Mouse (Mus musculus): ENCODE measurements around the gene Taf8.
A peak's percentile ranks its signal among the peaks of the same experiment; 100 is the strongest.

Gene Taf8

GRCm38 (mm10) chr17:47484993-47485392, 17.1 kb downstream of the Taf8 start:
- DNase-seq (ENCODE audit: low spot score in 2 of 2) = no peak

GRCm38 (mm10) chr17:47484241-47484921, 17.7 kb downstream of the Taf8 start:
- DNase-seq (ENCODE audit: low spot score in 2 of 2) = no peak

DNA sequence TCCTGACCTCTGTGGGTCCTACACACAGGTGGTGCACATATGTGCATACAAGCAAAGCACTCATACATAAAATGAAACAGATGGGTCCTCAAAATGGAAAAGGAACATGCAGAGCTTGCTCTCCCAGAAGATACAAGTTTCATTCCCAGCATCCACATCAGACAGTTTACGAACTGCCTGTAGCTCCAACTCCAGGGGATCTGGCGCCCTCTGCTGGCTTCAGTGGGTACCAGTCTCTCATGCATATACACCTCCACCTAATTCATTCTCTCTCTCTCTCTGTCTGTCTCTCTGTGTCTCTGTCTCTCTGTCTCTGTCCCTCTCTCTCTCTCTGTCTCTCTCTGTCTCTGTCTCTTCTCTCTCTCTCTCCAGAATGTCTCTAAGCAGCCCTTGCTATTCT, 19.7 kb downstream of the Taf8 start:
- DNase-seq (ENCODE audit: low spot score in 2 of 2) = no peak

- no peak for DNase-seq (ENCODE audit: low spot score in 2 of 2)
Measured at GRCm38 (mm10) chr17:47479887-47480286, 22.2 kb downstream of the Taf8 start.

GRCm38 (mm10) chr17:47475714-47476113, 26.4 kb downstream of the Taf8 start:
- DNase-seq (ENCODE audit: low spot score in 2 of 2) = no peak

GRCm38 (mm10) chr17:47475181-47475580, 26.9 kb downstream of the Taf8 start:
- DNase-seq (ENCODE audit: low spot score in 2 of 2) = no peak

GRCm38 (mm10) chr17:47474250-47474649, 27.8 kb downstream of the Taf8 start:
- DNase-seq (ENCODE audit: low spot score in 2 of 2) = no peak

- DNase-seq (ENCODE audit: low spot score in 2 of 2) = peak in 1 of 2 experiments; percentile 21
Measured at GRCm38 (mm10) chr17:47473434-47473974, 28.6 kb downstream of the Taf8 start.

DNA sequence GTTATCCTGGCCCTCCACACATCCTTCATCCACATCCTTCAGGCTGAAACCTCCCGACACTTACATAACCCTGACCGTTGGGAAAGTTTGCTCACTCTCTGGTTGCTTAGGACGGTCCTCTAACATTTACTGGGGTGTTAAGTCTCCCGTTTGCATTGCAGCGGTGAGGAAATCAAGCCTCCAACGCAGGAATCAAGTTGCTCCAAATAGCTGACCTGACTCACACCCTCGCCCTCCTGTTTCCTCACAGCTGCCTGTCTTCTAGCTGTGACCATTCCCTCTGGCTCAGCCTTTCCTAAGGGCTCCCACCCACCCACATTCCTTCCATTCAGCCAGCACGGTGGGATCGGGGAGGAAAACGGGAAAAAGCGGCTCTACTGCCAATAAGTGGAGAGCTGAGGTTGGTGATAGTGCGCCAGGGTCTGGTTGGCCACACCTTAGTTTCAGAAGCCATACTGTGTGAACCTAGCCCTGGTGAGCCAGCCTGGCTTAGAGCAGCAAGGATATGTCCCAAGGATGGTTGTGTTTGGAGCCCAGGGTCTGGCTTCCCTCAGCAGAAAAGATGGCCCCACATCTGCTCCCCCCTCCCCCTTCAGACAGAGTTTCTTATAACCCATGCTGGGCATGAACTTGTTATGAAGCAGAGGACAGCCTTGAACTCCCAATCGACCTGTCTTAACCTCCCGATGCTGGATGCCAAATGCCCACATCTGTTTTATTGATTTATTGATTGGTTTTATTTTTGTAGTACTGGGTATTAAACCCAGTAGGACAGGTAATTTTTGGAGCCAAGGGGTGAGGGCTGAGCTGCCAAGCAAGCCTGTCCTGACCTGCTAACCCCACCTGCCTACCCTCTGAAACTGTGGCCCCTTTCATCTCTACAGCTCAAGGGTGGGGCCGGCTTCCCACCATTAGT, 29.4 kb downstream of the Taf8 start:
- no peak for DNase-seq (ENCODE audit: low spot score in 2 of 2)

DNA sequence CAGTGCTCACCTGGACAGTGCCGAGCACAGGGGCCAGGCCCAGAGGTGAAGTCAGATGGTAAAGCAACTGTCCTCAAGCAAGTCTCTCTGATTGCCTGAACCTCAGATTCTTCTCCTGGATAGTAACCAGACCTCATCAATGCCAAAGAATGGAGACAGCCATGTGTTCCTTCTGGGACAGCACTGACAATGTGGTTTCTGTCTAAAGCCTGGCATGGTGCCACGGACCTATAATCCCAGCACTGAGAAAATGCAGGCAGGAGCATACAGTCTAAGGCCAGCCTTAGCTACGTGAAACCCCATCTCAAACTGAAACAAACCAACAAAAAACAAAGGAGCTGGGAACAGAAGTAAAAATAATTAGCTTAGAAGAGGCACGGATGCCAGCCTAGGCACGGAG, 31.4 kb downstream of the Taf8 start:
- DNase-seq (ENCODE audit: low spot score in 2 of 2) = no peak

- DNase-seq (ENCODE audit: low spot score in 2 of 2) = no peak
Measured at GRCm38 (mm10) chr17:47470121-47470520, 32.0 kb downstream of the Taf8 start.

DNA sequence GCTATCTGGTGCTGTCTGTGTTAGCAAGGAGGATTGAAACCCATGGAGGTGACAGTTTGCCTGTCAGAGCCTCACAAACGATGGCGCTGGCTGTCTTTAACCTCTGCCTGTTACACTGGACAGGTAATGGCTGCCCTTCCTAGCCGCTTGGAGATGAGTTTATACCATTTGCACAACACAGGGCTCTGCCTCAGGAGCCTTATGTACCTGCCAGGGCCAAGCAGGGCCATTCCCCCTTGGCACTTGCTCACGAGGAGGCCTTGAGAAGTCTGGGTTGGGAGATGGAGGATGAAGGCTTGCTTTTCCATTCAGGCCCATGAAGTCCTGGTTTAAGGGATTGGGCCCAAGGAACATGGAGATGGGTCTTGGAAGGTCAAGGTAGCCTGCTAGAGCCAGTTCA, 32.5 kb downstream of the Taf8 start:
- DNase-seq (ENCODE audit: low spot score in 2 of 2) = no peak

DNA sequence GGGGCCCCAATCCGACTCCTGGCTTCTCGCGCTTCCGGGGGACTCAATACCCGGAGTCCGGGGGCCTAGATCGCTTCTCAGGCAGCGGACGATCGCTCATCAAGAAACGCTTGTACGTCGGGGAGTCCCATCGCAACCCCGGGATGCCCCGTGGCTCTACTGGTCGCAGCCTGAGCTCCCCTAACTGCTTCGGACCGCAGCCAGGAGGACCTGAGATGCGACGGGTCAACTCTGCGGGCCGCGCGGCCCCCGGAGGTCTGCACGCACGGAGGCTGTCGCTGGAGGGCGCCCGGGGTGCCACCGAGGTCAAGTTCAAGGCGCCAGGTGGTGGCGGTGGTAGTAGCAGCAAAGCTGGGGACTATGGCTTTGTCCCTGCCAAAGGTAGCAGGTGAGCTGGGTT, 33.6 kb downstream of the Taf8 start:
- no peak for DNase-seq (ENCODE audit: low spot score in 2 of 2)

DNA sequence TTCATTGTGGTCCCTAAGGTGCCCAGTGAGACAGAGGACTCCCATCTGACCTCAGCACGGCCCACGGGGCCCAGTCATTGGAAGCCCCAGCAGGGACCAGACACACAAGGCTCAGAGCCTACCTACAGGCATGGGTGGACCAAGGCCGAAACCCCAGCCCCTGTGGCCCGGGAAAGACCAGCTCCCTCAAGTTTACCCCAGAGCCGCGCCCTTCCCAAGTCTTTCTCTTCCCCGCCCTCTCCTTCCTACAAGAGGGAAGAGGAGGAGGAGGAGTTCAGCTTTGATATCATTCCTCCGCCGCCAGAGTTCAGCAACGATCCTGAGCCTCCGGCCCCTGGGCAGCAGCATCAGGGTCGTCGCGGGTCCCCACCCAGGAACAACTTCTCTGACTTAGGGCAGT, 34.0 kb downstream of the Taf8 start:
- no peak for DNase-seq (ENCODE audit: low spot score in 2 of 2)

- DNase-seq (ENCODE audit: low spot score in 2 of 2) = no peak
Measured at GRCm38 (mm10) chr17:47467659-47468058, 34.4 kb downstream of the Taf8 start.

DNA sequence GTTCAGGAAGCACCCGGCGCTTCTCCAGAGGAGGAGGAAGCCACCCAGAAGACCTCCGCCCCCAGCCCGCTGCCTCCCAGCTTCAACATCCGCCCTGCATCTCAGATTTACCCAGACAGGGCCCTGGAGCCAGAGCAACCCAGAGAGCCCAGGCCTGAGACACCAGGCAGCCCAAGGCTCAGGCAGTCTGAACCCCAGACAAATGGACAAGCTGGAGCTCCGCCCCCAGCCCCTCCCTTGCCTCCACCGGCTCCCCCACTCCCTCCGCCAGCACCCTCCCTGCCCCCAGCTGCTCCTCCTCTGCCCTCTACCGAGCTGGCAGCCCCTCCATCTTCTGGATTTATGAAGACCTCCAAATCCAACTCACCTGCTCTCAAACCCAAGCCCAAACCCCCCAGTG, 35.8 kb downstream of the Taf8 start:
- DNase-seq (ENCODE audit: low spot score in 2 of 2) = no peak

GRCm38 (mm10) chr17:47465016-47465415, 37.1 kb downstream of the Taf8 start:
- no peak for DNase-seq (ENCODE audit: low spot score in 2 of 2)

DNA sequence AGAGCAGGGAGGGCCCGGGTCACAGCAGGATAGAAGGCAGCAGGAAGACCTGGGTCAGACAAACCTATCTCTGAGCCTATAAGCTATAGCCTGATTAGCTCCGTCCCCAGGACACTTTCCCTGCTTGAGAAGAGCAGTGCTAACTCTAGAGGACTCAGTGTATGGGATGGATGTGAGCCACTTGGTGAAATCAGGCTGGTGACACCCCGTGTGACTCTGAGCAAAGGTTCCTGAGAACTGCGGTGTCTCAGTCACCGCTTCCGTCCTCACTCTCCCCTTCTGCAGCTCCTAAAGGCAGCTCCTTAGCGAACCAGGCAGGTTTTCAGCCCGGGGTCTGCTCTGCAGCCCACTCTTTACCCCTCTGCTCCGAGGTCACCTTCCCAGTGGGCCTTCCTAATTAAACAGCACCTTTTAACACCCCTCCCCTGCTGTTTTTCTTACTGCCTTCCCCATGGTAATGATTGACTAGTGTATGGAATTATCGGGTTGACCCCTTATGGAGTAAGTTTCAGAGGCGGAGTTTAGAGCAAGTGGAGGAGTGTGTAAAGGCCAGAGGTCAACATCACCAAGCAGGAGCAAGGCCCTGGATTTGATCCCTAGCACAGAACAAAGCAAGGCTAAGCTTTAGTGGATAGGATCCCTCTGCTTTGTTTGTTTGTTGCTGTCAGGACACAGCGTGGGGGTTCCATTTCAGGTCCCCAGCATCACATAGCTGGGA, 37.7 kb downstream of the Taf8 start:
- no peak for DNase-seq (ENCODE audit: low spot score in 2 of 2)

GRCm38 (mm10) chr17:47462728-47463388, 39.2 kb downstream of the Taf8 start:
- no peak for DNase-seq (ENCODE audit: low spot score in 2 of 2)

DNA sequence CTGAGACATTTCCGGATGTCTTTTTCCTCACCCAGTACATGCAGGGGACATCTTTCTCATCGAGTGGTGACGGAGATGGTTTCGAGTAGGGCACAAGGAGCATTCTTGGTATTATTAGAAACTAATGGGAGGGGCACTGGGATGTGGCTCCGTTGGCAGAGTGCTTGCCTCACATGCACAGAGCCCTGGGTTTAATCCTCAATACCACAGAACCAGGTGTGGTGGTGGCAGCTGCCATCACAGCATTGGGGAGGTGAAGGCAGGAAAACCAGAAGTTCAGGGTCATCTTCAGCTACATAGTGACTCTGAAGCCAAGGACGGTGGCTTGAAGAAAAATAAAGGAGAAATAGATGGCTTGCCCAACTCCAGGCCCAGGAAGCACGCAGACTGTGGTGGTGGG, 39.9 kb downstream of the Taf8 start:
- DNase-seq (ENCODE audit: low spot score in 2 of 2) = no peak

GRCm38 (mm10) chr17:47461688-47462087, 40.4 kb downstream of the Taf8 start:
- no peak for DNase-seq (ENCODE audit: low spot score in 2 of 2)

All from heart, adult 9 months (tissue).